Mouse (Mus musculus) R1 (cell line): ENCODE results near the gene Sox21.
A peak's percentile ranks its signal among the peaks of the same experiment; 100 is the strongest.

ENCODE experiments used
- DNase-seq: peaks from one replicate; pipeline ENCODE4 v3.0.0-alpha.2; 2018; ENCODE audit warnings: low read depth, low spot score

Sox21 gene

DNA sequence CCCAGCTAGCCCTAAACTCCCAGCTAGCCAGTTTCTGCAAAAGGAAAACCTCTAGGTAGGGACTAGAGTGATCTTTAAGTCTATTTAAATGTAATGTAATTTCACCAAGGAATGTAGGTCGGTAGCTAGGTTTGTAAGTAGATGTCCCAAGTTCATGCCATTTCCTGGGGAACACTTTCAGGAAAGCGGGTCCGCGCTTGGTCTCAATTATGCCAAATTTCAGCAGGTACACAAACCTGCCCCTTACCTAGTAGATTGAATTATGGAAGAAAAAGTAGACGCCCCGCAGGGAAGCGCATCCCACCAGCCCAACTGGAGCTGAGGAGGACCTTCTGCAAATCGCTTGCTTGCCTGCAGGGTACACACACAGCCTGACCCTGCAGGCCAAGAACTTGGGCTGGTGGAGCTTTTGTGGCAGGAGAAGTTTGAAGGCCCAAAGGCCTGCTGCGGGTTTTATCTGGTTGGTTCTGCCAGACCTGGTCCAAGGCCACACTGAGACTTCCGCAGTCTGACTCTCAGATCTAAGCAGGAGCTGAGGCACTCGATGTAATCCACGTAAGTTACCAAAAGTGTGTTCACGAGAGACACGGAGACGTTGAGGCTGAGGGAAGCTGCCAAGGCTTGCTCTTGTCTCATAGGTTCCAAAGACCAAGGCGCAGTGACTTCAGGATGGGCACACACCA is 11.6 kb downstream of the Sox21 start:
- no peak for DNase-seq

DNA sequence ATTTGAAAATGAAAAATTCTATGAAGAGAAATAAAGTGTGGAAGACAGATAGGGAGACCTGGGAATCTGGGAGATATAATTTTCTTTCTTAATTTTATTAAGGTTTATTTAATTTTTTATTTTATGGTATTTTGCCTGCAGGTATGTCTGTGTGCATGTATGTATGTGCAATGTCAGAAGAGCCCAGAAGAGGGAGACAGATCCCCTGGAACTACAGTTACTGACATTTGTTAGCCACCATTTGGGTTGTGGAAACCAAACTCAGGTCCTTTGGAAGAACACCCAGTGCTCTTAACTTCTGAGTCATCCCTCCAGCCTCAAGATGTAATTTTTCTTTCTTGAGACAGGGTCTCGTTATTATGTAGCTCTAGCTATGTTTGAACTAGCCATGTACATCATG is 15.9 kb downstream of the Sox21 start:
- peak; percentile 69 for DNase-seq

DNA sequence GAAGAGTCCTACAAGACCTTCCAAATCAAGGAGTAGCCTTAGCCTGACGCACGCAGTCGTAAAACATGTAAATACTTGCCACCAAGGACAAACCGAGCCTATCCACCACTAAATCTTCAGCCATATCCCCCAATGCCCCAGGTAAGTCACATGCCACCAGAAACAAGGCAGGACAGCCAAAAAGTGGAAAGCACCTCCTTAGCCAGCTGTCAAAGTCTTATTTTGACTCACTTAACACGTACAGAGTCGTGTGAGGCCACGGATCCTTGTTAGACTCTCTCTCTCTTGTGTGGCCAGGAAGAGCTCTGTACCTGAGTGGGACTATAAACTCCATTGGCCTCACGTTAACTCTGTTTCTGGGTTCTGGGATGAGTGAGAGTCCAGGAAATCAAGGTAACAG is 20.0 kb downstream of the Sox21 start:
- no peak for DNase-seq

DNA sequence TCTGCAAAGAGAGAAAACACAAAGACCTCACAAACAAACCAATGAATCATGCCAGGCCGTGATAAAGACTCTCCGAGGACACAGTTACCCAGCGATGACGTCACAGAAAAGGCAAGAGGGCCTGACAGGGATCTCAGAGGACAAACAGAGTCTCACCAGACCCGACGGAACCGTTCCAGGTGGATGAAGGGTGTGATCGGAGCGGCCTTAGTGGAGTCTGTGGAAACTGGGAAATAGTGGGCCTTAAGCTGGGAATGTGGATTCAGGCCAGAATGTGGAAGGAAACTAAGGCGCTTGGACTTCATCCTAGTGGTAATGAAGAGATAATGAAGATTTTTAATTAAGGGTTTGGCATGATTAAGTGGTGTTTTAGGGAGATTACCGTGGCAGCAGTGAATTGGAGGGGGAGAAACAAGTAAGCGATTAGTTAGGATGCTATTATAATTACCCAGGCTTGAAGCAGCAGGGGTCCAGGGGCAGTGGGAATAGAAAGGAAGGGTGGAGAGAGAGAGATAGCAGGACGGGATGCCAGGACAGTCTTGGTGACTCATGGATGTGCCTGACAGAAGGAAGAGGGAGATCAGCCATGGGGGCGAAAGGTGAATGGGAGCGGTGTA is 24.5 kb downstream of the Sox21 start:
- DNase-seq, result no peak

- no peak for DNase-seq
Observed at GRCm38 (mm10) chr14:118209642-118210041, 27.2 kb downstream of the Sox21 start.

DNA sequence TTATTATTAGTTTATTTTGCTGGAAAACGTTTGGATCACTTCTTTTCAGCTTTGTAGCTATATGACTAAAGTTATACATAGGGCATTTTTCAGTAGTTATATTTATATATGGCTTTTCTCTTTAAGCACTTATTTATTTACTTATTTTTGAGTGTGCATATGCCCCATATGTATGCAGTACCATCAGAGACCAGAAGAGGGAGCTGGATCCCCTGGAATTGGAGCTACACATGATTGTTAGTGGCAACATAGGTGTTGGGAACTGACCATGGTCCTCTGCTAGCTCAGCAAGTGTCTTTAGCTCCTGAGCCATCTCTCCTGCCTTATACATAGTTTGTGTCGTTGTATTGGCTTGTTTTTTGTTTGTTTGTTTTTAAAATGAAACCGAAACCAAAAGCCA is 29.5 kb downstream of the Sox21 start:
- DNase-seq, result peak; percentile 83

DNA sequence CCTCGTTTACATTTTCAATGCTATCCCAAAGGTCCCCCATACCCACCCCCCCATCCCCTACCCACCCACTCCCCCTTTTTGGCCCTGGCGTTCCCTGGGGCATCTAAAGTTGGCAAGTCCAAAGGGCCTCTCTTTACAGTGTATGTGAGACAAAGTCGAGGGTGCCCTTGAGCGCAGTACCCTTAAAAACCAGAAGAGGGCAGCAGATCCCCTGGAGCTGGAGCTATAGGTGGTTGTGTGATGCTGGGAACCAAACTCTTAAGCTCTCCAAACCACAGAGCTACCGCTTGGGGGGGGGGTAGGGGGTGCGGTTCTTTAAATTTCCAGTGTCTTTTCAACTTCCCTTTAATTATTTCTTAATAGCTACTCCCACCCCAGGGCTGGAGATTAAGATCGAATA is 33.8 kb downstream of the Sox21 start:
- peak; percentile 81 for DNase-seq

DNA sequence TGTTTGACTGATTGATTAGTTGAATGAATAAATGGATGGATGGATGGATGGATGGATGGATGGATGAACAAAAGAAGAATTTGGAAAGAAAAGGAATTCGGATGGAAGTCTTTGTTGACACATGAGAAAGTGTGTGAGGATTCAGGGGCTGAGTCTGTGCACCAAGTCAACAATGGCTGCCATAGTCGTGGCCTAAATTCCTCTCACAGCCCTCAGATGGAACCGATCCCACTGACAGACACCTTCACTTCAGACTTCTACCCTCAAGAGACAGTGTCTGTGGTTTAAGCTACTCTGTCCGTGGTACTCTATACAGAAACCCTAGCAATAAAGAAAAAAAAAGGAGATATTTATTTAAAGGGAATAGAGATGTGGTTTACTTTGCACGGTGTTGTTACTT is 34.8 kb downstream of the Sox21 start:
- peak; percentile 67 for DNase-seq

- no peak for DNase-seq
Observed at GRCm38 (mm10) chr14:118200731-118201130, 36.1 kb downstream of the Sox21 start.

- no peak for DNase-seq
Observed at GRCm38 (mm10) chr14:118197063-118197462, 39.8 kb downstream of the Sox21 start.

DNA sequence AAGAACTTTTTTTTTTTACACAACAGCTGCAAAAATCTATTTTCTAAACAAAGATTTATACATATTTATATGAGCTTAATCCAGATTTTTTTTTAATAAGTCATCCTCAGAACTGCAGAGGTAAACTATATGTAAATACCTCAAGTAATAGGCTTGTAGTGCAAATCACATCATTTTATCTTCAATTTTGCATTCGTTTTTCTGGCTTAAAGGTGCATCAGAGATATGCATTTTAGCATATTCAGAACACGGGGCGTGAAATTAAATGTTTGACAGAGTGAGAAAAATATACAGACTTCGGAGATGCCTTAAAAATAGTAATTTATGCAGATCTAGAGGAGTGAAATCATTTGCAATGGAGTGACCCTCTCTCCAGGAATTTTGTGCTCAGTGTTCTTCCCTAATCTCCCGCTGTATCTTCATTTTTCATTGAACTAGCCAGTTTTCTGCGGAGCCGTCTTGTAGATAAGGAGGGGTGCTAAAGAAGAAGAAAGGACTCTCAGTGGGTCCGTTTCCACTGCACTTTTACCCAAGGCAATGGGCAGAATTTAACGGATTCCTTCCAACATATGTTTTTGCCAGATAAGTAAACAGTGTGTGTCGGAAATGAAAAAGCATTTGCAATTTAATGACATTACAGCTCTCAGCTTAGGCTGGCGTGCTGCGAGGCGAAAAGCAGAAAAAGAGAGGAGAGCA is 42.5 kb downstream of the Sox21 start:
- no peak for DNase-seq

DNA sequence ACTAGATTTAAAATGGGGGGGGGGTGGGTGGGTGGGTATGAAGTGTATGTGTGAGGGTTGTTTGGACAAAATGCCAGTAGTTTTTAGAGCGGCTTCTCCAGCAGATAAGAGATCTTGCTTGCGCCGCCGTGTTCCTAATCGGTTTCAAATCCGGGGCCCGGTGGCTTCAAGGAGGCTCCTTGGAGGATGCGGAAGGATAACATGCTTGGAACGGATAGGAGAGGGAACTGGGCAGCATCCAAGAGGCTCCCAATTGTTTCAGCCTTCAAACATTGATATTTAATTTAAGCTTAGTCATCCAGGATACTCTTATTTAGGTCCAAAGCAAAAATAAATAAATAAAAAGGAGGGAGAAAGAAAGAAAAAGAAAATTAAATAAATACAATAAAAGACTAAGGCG is 43.2 kb downstream of the Sox21 start:
- no peak for DNase-seq

DNA sequence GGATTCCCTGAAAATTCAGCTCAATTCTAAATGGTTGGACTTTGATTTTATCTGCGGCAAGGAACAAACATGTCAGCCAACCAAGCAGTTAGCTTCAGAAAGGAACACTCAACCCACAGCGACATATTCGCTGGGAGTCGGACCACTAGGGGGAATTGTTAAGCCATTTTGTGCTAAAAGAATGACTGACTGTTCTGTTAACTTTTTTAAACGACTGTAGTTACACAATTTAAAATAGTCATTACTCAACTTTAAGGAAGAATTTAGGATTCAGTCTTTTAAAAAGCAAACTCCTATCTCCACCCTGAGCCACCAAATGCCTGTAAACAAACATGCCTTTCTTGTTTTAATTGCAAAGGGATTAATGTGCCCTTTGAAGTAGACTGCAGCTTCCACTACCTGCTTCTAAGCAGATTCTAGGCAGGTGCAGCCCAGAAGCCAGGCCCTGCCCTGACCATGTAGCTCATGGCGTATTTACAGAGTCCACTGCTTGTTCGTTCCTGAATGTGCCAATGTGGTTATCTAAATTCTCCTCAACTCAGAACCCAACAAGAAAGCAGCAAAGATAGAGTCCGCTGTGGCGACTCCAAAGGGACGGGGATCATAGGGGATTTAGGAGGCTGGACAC is 43.7 kb downstream of the Sox21 start:
- DNase-seq, result no peak

GRCm38 (mm10) chr14:118191442-118191841 is 45.4 kb downstream of the Sox21 start:
- no peak for DNase-seq
